Mouse (Mus musculus) testis, adult 2 months (tissue): ENCODE data around the gene Lrp1. TPM values are rescaled to one million over a fixed set of nuclear protein-coding genes. Genes with fewer than 3 reads are reported as not detected.

ENCODE experiments used
- H3K27ac ChIP-seq: fragments of 200-500 bp; 2 replicates; pipeline ENCODE4 v1.5.1; 2012; ENCODE audit warnings: low read depth, low read length; ENCODE audit not compliant: control insufficient read depth, insufficient read depth
- H3K27me3 ChIP-seq: fragments of 200-500 bp; 2 replicates; pipeline ENCODE4 v1.6.1; 2012; ENCODE audit warnings: mild to moderate bottlenecking, low read length, moderate library complexity; ENCODE audit not compliant: control insufficient read depth, insufficient read depth
- H3K36me3 ChIP-seq: fragments of 200-500 bp; 2 replicates; pipeline ENCODE4 v1.6.1; 2012; ENCODE audit warnings: mild to moderate bottlenecking, low read length; ENCODE audit not compliant: control insufficient read depth, insufficient read depth
- H3K4me1 ChIP-seq: fragments of 200-500 bp; 2 replicates; pipeline ENCODE4 v1.6.1; 2012; ENCODE audit warnings: low read length; ENCODE audit not compliant: control insufficient read depth, insufficient read depth
- H3K4me3 ChIP-seq: fragments of 200-500 bp; 2 replicates; pipeline ENCODE4 v1.5.1; 2012; ENCODE audit warnings: low read depth, mild to moderate bottlenecking, low read length, moderate library complexity, mixed read lengths; ENCODE audit not compliant: control insufficient read depth
- CTCF ChIP-seq: fragments of 200-500 bp; IDR thresholded peaks from 2 replicates; pipeline ENCODE4 v1.5.1; 2012; ENCODE audit warnings: low read depth, mild to moderate bottlenecking, inconsistent platforms, low read length, moderate library complexity; ENCODE audit not compliant: control insufficient read depth, insufficient read depth, insufficient replicate concordance
- POLR2A ChIP-seq: fragments of 200-500 bp; IDR thresholded peaks from 2 replicates; pipeline ENCODE4 v1.6.1; 2012; ENCODE audit warnings: low read depth, mild to moderate bottlenecking, inconsistent platforms, low read length, moderate library complexity; ENCODE audit not compliant: control insufficient read depth
- polyA plus RNA-seq: library from polyadenylated mRNA; depleted of rRNA; stranded (reverse); fragments of >200 nt; gene quantifications from 2 replicates; pipeline ENCODE4 v1.2.3, GENCODE M21; 2012

The Lrp1 gene
- polyA plus RNA-seq, 1 experiment: 20.8 TPM

- Histone ChIP-seq H3K4me1 (peaks cover 27% of the 10 kb centered on the region), H3K36me3 (no peaks in the 10 kb centered on the region), H3K27me3 (peaks cover 3% of the 10 kb centered on the region; the same call in 1 of the 2 replicates), H3K27ac (no peak overlapping the region), H3K4me3 (no peak overlapping the region)
- TF ChIP-seq POLR2A (no peak), CTCF (no peak)
Measured at GRCm38 (mm10) chr10:127520714-127521357, 100.1 kb downstream of the Lrp1 start.

GRCm38 (mm10) chr10:127519903-127520713 lies 100.8 kb downstream of the Lrp1 start:
- no peak overlapping the region for H3K4me3 ChIP-seq
- no peak overlapping the region for H3K27ac ChIP-seq
- H3K27me3 ChIP-seq: no peaks in the 10 kb centered on the region
- TF ChIP-seq CTCF (no peak), POLR2A (no peak)
- H3K4me1 ChIP-seq: peaks cover 35% of the 10 kb centered on the region
- H3K36me3 ChIP-seq: no peaks in the 10 kb centered on the region

GRCm38 (mm10) chr10:127519041-127519701 lies 101.8 kb downstream of the Lrp1 start:
- TF ChIP-seq POLR2A (no peak), CTCF (no peak)
- H3K4me3 ChIP-seq: no peak overlapping the region
- H3K4me1 ChIP-seq: peaks cover 41% of the 10 kb centered on the region
- no peaks in the 10 kb centered on the region for H3K27me3 ChIP-seq
- no peaks in the 10 kb centered on the region for H3K36me3 ChIP-seq
- no peak overlapping the region for H3K27ac ChIP-seq

GRCm38 (mm10) chr10:127517941-127518340 lies 103.0 kb downstream of the Lrp1 start:
- TF ChIP-seq POLR2A (no peak), CTCF (no peak)
- Histone ChIP-seq H3K4me3 (no peak overlapping the region), H3K27ac (no peak overlapping the region), H3K4me1 (peaks cover 51% of the 10 kb centered on the region), H3K27me3 (no peaks in the 10 kb centered on the region), H3K36me3 (no peaks in the 10 kb centered on the region)

GRCm38 (mm10) chr10:127516576-127517260 lies 104.2 kb downstream of the Lrp1 start:
- Histone ChIP-seq H3K27ac (peak overlapping the region; percentile 72), H3K4me1 (peaks cover 56% of the 10 kb centered on the region), H3K36me3 (no peaks in the 10 kb centered on the region), H3K27me3 (no peaks in the 10 kb centered on the region), H3K4me3 (peak overlapping the region; percentile 82)
- TF ChIP-seq POLR2A: no peak
- no peak for TF ChIP-seq CTCF

- Histone ChIP-seq H3K4me3 (peak overlapping the region; percentile 82), H3K36me3 (no peaks in the 10 kb centered on the region), H3K4me1 (peaks cover 59% of the 10 kb centered on the region), H3K27me3 (no peaks in the 10 kb centered on the region), H3K27ac (peak overlapping the region; percentile 72)
- TF ChIP-seq POLR2A (no peak), CTCF (no peak)
Measured at GRCm38 (mm10) chr10:127515983-127516459, 104.9 kb downstream of the Lrp1 start.
